10 mouse cellular contexts compared by ENCODE assay signal in the genomic region with DNA sequence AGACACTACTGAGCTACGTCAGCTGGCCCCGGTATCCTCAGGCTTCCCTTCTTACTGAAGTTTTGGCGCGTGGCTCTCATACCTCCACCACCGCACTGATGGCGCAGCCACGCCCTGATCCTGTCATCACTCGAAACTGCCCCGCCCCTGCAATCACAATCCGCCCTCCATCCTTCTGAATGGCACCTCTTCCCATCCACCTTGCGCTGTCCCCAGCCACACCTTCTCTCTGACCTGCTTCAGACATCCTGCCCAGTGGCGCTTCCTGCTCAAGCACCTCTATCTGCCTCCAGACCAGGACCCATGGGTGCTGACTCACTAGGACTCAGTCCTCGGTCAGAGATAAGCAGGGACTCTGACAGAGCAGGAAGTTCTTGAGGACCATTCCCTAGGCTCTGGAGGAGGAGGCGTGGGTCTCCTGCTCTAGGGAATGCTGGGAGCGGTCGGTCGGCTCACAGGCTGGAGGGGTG. TPM values are rescaled to one million over a fixed set of nuclear protein-coding genes. Genes with fewer than 3 reads are reported as not detected.
A peak's percentile ranks its signal among the peaks of the same experiment; 100 is the strongest.
DNase-seq lines count a peak whose midpoint lies in the region; ATAC-seq lines count a peak whose summit lies in the region.
"Had no signal": no experiment of that assay in that cellular context is flagged by ENCODE, and none has a peak within 500 bp of the region (broad histone marks: within the 10 kb centered on the region; RNA-seq: fewer than 3 reads in every experiment).

No protein-coding gene starts in this region.

- H3K36me3 ChIP-seq in heart, embryonic 12.5 days: no peaks in the 10 kb centered on the region
- H3K36me3 ChIP-seq in liver, embryonic 11.5 days (ENCODE audit: control insufficient read depth, insufficient read depth, low read length): no peaks in the 10 kb centered on the region

- no peak for DNase-seq in heart, postnatal 10 days
- DNase-seq in 3134 (ENCODE audit: extremely low read depth, insufficient read length, low spot score) (peak; percentile 68), NIH3T3 (ENCODE audit: low read depth) (peak; percentile 30)
- no peak for DNase-seq in liver, embryonic 11.5 days (ENCODE audit: low spot score)
- no peak for DNase-seq in spleen, postnatal 36 days (ENCODE audit: low spot score in 2 of 2)
- no peak for DNase-seq in adrenal gland, adult 2 months
- DNase-seq in gastrocnemius, postnatal 36 days: no peak

- ATAC-seq in heart, embryonic 12.5 days (ENCODE audit: insufficient number of reproducible peaks, low FRiP score): peak; percentile 23; the same call in 1 of the 2 replicates
- no peak; the same call in 1 of the 2 replicates for ATAC-seq in liver, embryonic 11.5 days (replicated peaks; ENCODE audit: low FRiP score)

- peaks cover 49% of the 10 kb centered on the region for H3K27me3 ChIP-seq in heart, embryonic 12.5 days (replicated peaks)
- H3K27me3 ChIP-seq in liver, embryonic 11.5 days (replicated peaks; ENCODE audit: control insufficient read depth, insufficient read depth, low read length): peaks cover 33% of the 10 kb centered on the region

- no peaks in the 10 kb centered on the region for H3K9me3 ChIP-seq in heart, embryonic 12.5 days (replicated peaks)
- H3K9me3 ChIP-seq in liver, embryonic 11.5 days (ENCODE audit: control insufficient read depth, low read length): no peaks in the 10 kb centered on the region

- intact Hi-C loops in heart, postnatal 10 days (cut with DNase I): no loop called here
- intact Hi-C loops in gastrocnemius, postnatal 36 days (cut with DNase I): no loop called here

- WGBS in heart, embryonic 12.5 days: 8% methylated on average over 17 of the region's 17 CpGs
- WGBS in liver, embryonic 11.5 days: 6% methylated on average over 17 of the region's 17 CpGs

- 0 out of 2 replicates have a peak overlapping the region, but pooled peaks have one; percentile 11 for H3K4me2 ChIP-seq in heart, embryonic 12.5 days
- peak overlapping the region; percentile 31; the same call in 1 of the 2 replicates for H3K4me2 ChIP-seq in liver, embryonic 11.5 days

- H3K4me3 ChIP-seq in heart, embryonic 12.5 days: no peak overlapping the region
- H3K4me3 ChIP-seq in liver, embryonic 11.5 days (ENCODE audit: low read depth, low read length): no peak overlapping the region

- no peak overlapping the region for H3K9ac ChIP-seq in heart, embryonic 12.5 days
- H3K9ac ChIP-seq in liver, embryonic 11.5 days (ENCODE audit: low read depth, low read length): no peak overlapping the region

- no peak overlapping the region for H3K27ac ChIP-seq in heart, embryonic 12.5 days (ENCODE audit: poor library complexity, severe bottlenecking)
- no peak overlapping the region for H3K27ac ChIP-seq in liver, embryonic 11.5 days (ENCODE audit: low read depth, low read length)

- peaks cover 8% of the 10 kb centered on the region for H3K4me1 ChIP-seq in heart, embryonic 12.5 days (replicated peaks)
- H3K4me1 ChIP-seq in liver, embryonic 11.5 days (replicated peaks; ENCODE audit: control insufficient read depth, insufficient read depth, low read length): peaks cover 10% of the 10 kb centered on the region

RNA-seq across cellular contexts. Expression of a gene that starts 10.6 kb away (rescaled TPM):
- polyA plus RNA-seq in heart, embryonic 12.5 days (2016; fragmentation: Nextera tagmentation; extraction: Ambion mirVana): 3.7 and 4.6 TPM in 2 replicates
- under 1 TPM; 0.86 to 0.94 TPM for total RNA-seq in heart, postnatal 10 days (2021)
- 2.8 and 3.3 TPM in 2 replicates for polyA plus RNA-seq in liver, embryonic 11.5 days (2014; fragmentation: Nextera tagmentation; extraction: Ambion mirVana)
- not detected for total RNA-seq in adrenal gland, adult 2 months (2021)
- polyA plus RNA-seq in adrenal gland, adult 2 months (2012; rRNA removed): 0.49 and 0.91 TPM in 2 replicates
- total RNA-seq in gastrocnemius, postnatal 36 days (2021): not detected
- total RNA-seq: layer of hippocampus, postnatal 25 days; neutrophil, adult 5-6 weeks had no signal

RNA-seq across cellular contexts. Expression of a gene that starts 25.0 kb away (rescaled TPM):
- 7.9 and 8.1 TPM in 2 replicates for polyA plus RNA-seq in heart, embryonic 12.5 days (2016; fragmentation: Nextera tagmentation; extraction: Ambion mirVana)
- 10 to 100 TPM; 15.3 to 19.3 TPM for total RNA-seq in heart, postnatal 10 days (2021)
- polyA plus RNA-seq in liver, embryonic 11.5 days (2014; fragmentation: Nextera tagmentation; extraction: Ambion mirVana): 4.3 and 4.6 TPM in 2 replicates
- total RNA-seq in adrenal gland, adult 2 months (2021): 10 to 100 TPM in 1 of 2 experiments, 1 to 10 TPM in 1; 8.6 to 12.5 TPM
- 15.9 and 17.6 TPM in 2 replicates for polyA plus RNA-seq in adrenal gland, adult 2 months (2012; rRNA removed)
- 1 to 10 TPM; 5.7 to 8.1 TPM for total RNA-seq in gastrocnemius, postnatal 36 days (2021)
- total RNA-seq: neutrophil, adult 5-6 weeks had no signal

RNA-seq across cellular contexts. Expression of a gene that starts 47.4 kb away (rescaled TPM):
- 301 and 344 TPM in 2 replicates for polyA plus RNA-seq in heart, embryonic 12.5 days (2016; fragmentation: Nextera tagmentation; extraction: Ambion mirVana)
- total RNA-seq in heart, postnatal 10 days (2021): 100 to 1,000 TPM; 584 to 595 TPM
- 683 and 733 TPM in 2 replicates for polyA plus RNA-seq in liver, embryonic 11.5 days (2014; fragmentation: Nextera tagmentation; extraction: Ambion mirVana)
- total RNA-seq in adrenal gland, adult 2 months (2021): 100 to 1,000 TPM; 826 to 935 TPM
- polyA plus RNA-seq in adrenal gland, adult 2 months (2012; rRNA removed): 2,217 and 2,897 TPM in 2 replicates
- total RNA-seq in gastrocnemius, postnatal 36 days (2021): 100 to 1,000 TPM; 327 to 414 TPM

Comparison
In these comparisons a context has a peak if more than half of its experiments do, and no peak if none do; other contexts are left out.
1. DNase-seq: peak in 3134 (single experiment) and NIH3T3 (single experiment); none in heart, postnatal 10 days (0 of 2), liver, embryonic 11.5 days (single experiment), spleen, postnatal 36 days (0 of 2), adrenal gland, adult 2 months (single experiment) and gastrocnemius, postnatal 36 days (0 of 2).